Mouse (Mus musculus) right cerebral cortex, adult 18-20 months (tissue): ENCODE results near the gene Gm20422.

ENCODE experiments used
- DNase-seq: peaks from one replicate; pipeline ENCODE4 v3.0.0; 2022; ENCODE audit warnings: mixed read lengths

Gene Gm20422

DNA sequence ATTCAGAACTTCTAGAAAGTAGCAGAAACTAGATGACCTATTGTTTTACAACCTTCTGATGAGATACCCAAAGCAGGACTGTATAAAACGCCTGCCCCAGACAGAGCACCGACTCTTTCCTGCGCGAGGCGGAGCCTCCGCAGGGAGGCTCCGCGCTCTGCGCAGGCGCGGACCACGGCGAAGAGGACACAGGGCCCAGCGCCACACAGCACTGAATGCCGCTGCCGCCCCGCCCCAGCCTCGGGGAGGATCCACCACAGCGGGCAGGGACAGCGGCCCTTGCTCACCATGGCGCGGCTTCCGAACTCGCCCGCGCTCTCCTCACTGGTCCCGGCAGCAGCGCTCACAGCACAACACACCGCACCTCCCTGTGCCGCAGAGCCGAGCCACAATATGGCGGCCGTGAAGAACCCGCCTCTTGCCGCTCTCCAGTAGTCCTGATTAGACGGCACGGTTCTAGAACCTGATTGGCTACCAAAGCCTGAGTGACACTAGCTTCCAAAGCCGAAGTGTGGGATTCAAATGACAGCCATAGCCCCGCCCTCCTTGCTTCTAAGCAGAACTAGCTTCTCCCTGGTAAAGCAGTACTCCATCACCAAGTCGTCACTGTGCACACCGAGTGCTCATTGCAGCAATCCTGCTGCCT, at the start of gene Gm20422:
TSS of gene Gm20422 (minus strand) at position 384 of the 646 bp plus-strand sequence.
- peak; percentile 93 for DNase-seq

DNA sequence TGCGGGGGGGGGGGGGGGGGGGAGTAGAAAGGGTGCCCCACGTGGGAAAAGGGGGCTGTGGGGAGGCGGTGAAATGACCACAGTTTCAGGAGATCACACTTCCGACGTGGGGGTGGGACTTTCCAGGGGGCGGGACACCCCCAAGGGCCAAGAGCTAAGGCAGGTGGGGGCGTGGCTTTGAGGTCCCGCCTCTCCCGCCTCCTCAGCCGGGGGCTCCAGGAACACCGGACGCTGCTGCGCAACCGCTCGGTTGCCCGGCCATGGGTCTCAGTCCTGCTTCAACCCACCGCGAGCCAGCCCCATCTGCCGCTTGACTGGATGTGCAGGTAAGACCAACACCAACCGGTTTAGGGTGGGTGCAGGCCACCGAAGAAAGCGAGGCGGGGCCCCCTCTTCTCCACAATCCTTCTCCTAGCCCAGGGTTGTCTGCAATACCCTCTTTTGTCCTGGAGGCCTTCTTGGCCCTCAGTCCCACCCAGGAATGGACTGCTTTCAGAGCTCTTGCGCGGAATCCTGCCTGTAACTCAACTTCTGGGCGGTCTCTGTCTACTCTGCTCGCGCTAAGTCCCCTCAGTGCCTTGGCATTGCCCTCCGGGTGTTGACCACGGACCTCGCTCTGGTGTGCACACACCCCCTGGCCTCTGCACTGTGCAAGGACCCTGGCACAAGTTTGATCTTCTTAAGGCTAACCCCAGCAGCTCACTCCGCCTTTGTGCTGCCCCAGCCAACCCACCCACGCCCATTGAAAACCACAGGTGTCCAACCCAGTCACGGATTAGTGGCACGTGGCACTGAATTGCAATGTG, 47.9 kb upstream of the Gm20422 start, which contains the start of gene Lpar2:
TSS of gene Lpar2 (plus strand) at position 44 of the 806 bp plus-strand sequence.
- no peak for DNase-seq

DNA sequence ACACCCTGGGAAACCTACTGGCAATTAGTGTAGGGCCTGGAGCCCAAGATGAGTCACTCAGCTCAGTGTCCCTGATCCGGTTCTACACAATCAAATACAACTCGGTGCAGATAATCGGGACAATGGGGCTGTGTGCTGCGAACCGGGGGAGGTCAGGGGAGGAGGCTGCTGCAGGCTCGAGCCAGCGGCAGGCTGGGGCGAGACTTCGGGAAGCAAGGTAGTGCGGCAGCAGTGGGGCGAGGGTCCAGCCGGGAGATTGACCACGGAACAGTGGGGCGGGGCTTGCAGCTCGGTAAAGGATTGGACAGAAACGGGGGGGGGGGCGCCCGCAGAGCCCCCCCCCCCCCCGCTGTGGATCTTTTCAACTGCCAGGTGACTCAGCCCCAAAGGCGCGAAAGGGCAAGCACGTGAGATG, 47.3 kb upstream of the Gm20422 start:
- DNase-seq, result no peak

DNA sequence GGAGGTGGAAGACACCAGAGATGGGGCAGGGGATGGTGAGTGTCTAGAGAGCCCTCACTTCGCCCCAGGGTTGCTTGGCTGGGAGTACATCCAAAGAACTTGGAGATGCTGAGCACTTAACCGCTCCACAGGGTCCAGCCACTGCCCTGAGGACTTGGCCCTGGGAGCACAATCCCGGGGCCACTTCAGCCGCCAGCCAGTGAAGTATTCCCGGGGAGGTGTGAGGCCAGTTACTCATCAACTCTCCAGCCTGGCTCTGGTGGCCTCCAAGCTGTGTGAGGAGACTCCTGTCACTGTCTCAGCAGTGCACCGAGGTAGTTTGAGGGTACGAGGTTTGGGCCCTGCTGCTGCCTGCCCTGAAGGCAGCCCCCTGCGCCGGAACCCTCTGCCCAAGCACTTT, 45.8 kb upstream of the Gm20422 start:
- DNase-seq, result no peak

GRCm38 (mm10) chr8:69815396-69815795, 40.7 kb upstream of the Gm20422 start:
- DNase-seq, result no peak

- DNase-seq, result no peak
Observed at GRCm38 (mm10) chr8:69814881-69815280, 40.2 kb upstream of the Gm20422 start.

- DNase-seq, result no peak
Observed at GRCm38 (mm10) chr8:69809820-69810219, 35.1 kb upstream of the Gm20422 start.

DNA sequence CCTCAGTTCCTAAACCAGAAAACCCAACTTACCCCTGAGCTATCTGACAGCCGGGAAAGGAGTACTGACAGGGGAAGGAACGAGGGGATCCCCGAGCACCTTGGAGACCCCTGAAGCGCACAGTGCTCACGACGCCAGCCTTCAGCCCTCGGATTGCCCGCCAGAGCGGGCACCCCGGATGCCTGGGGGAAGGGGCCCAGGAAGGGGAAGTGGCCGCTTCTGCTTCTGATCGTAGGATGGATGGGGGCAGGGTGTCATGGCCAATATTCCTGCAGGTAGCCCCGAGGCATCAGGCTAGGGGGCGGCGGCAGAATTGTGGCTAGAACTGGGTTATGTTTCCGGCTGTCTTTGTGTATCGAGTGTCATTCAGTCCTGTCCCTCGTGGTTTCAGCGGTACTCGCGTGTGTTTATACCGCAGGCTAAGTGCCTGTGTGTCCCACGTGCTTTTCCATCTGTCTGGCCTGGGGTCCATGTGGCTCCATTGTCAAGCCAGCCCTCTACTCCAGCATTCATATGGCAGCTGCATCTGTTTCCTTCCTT, 34.2 kb upstream of the Gm20422 start:
- no peak for DNase-seq

- peak; percentile 47 for DNase-seq
Observed at GRCm38 (mm10) chr8:69808094-69808863, 33.6 kb upstream of the Gm20422 start, which contains the start of gene Gmip. Gene Gmip, plus strand, starts transcription at chr8:69808679.

DNA sequence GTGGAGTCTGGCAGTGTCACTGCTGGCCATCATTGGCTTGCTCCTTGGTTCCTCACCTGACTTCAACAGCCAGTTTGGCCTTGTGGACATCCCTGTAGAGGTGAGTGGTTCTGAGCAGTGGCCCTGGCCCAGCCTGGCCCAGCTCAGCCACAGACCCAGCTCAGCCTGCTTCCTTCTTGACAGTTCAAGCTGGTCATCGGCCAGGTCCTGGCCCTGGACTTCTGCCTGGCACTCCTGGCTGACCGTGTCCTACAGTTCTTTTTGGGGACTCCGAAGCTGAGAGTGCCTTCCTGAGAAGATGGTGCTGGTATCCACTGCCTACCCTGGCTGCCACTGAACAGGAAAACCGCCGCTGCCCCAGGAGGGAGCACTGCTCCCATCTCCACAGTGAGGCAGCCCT, 32.5 kb upstream of the Gm20422 start:
- no peak for DNase-seq

DNA sequence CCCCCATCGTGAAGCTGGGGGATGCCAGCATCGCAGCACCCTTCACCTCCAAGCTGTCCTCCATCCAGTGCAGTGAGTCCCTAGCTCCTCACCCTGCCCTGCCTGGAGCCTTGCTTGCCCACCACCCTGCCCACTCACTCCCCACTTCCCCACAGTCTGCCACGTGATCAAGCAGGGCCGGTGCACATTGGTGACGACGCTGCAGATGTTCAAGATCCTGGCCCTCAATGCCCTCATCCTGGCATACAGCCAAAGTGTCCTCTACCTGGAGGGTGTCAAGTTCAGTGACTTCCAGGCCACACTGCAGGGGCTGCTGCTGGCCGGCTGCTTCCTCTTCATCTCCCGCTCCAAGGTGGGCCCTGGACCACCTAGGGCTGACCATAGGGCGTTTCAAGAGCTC, 30.8 kb upstream of the Gm20422 start:
- no peak for DNase-seq

- no peak for DNase-seq
Observed at GRCm38 (mm10) chr8:69805086-69805485, 30.4 kb upstream of the Gm20422 start.

DNA sequence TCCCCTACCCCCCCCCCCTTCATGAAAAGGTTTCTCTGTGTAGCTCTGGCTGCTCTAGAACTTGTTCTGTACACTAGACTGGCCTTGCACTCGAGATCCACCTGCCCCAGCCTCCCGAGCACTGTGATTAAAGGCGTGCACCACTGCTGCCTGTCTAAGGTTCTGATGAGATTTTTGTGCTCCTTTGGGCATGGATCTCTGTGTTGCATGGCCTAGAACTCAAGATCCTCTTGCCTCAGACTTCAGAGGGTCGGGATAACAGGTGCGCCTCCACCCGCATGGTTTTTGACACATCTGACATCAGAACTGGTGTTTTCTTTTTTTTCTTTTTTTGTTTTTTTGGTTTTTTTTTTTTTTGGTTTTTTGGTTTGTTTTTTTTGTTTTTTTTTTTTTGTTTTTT, 29.9 kb upstream of the Gm20422 start:
- no peak for DNase-seq

- DNase-seq, result no peak
Observed at GRCm38 (mm10) chr8:69803366-69803765, 28.7 kb upstream of the Gm20422 start.

- no peak for DNase-seq
Observed at GRCm38 (mm10) chr8:69802216-69802615, 27.5 kb upstream of the Gm20422 start.

- no peak for DNase-seq
Observed at GRCm38 (mm10) chr8:69801796-69802195, 27.1 kb upstream of the Gm20422 start.

GRCm38 (mm10) chr8:69799946-69800345, 25.3 kb upstream of the Gm20422 start:
- no peak for DNase-seq

DNA sequence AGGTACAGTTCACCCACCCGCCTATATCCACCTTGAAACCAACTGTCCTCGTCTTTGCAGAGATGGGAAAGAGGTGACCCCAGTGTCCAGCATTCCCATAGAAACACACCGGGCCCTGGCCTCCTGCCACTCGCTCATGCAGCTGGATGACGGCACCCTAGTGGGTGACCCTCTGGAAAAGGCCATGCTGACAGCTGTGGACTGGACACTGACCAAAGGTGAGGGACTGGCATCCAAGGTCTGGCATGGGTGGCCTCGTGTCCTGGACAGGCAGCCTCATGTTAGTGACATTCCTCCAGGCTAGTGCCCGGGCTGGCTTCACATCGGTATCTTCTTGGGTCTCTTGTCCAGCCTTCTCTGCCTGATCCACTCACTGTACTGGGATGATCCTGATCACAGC, 24.6 kb upstream of the Gm20422 start:
- no peak for DNase-seq

DNA sequence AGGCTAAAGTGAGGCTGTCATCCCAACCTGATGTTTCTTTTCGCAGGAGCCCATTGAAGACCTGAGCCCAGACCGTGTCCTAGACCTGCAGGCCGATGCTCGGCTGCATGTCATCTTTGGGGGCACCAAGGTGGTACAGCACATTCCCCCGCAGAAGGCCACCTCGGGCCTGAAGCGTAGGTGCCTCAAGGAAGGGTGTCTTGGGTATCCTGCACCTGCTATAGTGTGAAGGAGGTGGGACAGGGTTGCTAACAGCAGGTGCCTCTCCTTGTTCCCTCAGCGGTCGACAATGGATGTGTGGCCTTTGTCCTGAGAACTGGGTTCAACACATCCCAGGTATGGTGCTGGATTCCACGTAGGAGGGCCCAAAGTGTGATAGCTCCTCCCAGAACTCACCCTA, 23.0 kb upstream of the Gm20422 start:
- DNase-seq, result no peak

DNA sequence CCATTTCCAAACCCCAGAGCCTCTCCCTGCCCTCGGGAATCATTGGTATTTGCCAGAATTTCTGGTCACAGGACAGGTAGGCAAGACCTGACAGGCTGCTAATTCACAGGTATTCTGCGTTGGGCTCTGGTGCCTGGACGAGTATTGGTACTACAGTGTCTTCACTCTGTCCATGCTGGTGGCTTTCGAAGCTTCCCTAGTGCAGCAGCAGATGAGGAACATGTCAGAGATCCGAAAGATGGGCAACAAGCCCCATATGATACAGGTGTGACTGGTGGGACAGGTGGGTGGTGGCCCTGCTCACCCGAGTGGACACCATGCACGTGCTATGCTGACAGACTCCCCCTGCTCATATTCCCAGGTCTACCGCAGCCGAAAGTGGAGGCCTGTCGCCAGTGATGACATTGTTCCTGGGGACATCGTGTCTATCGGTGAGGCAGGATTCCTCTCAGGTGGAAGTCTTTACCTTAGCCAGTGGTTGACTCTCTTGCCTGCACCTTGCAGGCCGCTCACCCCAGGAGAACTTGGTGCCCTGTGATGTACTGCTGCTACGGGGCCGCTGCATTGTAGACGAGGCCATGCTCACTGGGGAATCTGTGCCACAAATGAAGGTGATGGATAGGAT, 22.1 kb upstream of the Gm20422 start:
- no peak for DNase-seq

DNA sequence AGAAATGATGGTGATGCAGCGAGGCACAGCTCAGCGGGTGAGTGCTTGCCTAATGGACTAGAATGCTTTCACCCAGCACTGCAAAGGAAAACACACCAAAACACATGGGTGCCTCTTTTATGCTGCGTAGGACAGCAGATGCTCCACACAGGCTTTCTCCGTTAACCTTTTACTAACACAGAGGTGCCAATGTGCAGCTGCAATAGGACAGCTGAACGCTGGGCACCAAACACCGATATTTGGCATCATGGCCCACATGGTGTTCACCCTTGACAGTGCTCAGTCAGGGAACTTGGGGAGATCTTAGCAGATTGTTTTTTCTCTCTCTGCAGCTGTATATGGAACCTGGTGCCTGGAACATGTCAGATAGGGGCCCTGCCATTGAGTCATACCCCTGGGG, 20.2 kb upstream of the Gm20422 start:
- DNase-seq, result no peak

DNA sequence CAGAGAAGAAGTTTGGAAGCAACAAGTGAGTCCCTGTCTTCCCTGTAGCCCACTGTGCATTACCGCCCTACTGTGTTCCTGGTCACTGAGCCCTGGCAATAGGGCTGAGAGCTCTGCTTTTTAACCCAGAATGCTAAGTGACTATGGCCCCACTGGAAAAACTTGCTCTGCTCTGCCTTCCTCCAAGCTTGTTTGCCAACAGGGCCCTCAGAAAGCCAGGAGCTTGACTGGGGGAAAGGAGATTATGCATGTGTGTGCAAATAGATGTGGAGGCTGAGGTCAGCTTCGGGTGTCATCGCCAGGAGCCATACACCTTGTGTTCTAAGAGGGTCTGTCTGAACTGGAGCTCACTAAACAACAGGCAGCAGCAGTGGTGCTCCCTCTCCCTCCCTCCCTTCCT, 19.4 kb upstream of the Gm20422 start:
- DNase-seq, result no peak

GRCm38 (mm10) chr8:69793666-69794065, 19.0 kb upstream of the Gm20422 start:
- DNase-seq, result no peak
